Mouse (Mus musculus): ENCODE results near the gene Fam71e2. TPM values are rescaled to one million over a fixed set of nuclear protein-coding genes. Genes with fewer than 3 reads are reported as not detected.
"Not testable (repeated sequence)": the region's sequence is repeated elsewhere in the genome, so short reads cannot be mapped to it uniquely, and the experiment has no call there.

Fam71e2 gene
- polyA plus RNA-seq, 1 experiment from 2014 or later = not detected

DNA sequence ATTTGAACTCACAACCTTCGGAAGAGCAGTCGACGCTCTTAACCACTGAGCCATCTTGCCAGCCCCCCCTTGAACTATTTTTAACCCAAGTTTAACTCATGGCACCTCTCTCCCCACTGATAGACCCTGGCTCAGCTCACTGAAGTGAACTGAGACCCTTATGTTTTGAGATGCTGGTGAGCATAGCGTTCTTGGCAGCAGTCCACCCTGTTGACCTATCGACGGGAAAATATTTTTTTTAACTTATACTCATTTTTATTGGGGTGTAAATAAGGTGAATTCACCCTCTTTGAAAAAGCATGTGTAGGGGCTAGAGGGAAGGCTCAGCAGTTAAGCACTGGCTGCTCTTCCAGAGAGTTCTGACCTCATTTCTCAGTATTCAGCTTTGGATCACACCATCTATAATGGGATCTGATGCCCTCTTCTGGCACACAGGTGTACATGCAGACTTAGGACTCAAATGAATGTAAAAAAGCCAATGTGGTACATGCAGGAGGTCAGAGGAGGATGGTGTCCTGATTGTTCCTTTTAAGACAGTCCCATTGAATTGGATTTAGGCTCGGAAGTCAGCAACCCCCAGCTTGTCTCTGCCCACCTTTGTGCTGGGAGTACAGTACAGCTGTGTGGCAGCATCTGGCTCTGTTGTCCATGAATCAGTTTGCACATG, 24.8 kb upstream of the Fam71e2 start:
- Histone ChIP-seq H3K4me2 (no peak overlapping the region), H3K4me1 (ENCODE audit: control insufficient read depth, insufficient read depth, low read length) (peaks cover 6% of the 10 kb centered on the region), H3K36me3 (ENCODE audit: control insufficient read depth, insufficient read depth, low read length) (peaks cover 13% of the 10 kb centered on the region), H3K9me3 (ENCODE audit: control insufficient read depth, low read length) (no peaks in the 10 kb centered on the region), H3K27me3 (ENCODE audit: control insufficient read depth, insufficient read depth, low read length) (no peaks in the 10 kb centered on the region), H3K27ac (ENCODE audit: low read depth, low read length) (no peak overlapping the region), H3K4me3 (ENCODE audit: low read depth, low read length) (no peak overlapping the region), H3K9ac (ENCODE audit: low read length) (no peak overlapping the region)
- 75% methylated on average over 7 of the region's 7 CpGs for WGBS
- ATAC-seq (ENCODE audit: low FRiP score) (no peak), DNase-seq (ENCODE audit: low spot score, missing footprints) (peak; percentile 83)

DNA sequence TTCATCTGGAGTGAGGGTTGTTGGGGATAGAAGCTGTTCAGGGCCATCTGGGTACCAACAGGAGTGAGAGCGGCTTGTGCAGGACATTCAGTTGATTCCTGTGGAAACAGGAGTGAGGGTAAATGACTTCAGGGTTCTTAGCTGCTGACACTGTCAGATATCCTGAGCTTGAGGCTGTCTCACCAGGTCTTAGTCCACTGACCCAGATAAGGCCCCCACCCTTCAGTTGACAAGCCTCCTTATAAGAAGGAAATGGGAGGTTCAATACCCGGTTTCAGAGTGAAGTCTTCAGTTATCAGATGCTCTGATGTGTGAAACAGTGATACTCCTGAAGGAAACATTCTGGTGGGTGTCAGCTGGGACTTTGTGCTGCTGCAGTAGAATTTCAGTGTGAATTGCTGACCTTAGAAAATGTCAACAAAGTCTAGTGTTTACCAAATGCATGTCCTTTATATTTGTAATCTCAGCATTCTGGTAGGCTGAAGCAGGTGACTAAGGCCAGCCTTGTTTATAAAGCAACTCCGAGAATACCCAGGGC, 23.6 kb upstream of the Fam71e2 start:
- H3K4me2 ChIP-seq = no peak overlapping the region
- H3K4me3 ChIP-seq (ENCODE audit: low read depth, low read length) = no peak overlapping the region
- ATAC-seq (ENCODE audit: low FRiP score) = no peak
- H3K9me3 ChIP-seq (ENCODE audit: control insufficient read depth, low read length) = no peaks in the 10 kb centered on the region
- no peak overlapping the region for H3K9ac ChIP-seq (ENCODE audit: low read length)
- peaks cover 6% of the 10 kb centered on the region for H3K4me1 ChIP-seq (ENCODE audit: control insufficient read depth, insufficient read depth, low read length)
- H3K27me3 ChIP-seq (ENCODE audit: control insufficient read depth, insufficient read depth, low read length) = peaks cover 3% of the 10 kb centered on the region; the same call in 1 of the 2 replicates
- DNase-seq (ENCODE audit: low spot score, missing footprints) = no peak
- 84% methylated on average over 3 of the region's 3 CpGs for WGBS
- H3K27ac ChIP-seq (ENCODE audit: low read depth, low read length) = no peak overlapping the region
- peaks cover 13% of the 10 kb centered on the region for H3K36me3 ChIP-seq (ENCODE audit: control insufficient read depth, insufficient read depth, low read length)

DNA sequence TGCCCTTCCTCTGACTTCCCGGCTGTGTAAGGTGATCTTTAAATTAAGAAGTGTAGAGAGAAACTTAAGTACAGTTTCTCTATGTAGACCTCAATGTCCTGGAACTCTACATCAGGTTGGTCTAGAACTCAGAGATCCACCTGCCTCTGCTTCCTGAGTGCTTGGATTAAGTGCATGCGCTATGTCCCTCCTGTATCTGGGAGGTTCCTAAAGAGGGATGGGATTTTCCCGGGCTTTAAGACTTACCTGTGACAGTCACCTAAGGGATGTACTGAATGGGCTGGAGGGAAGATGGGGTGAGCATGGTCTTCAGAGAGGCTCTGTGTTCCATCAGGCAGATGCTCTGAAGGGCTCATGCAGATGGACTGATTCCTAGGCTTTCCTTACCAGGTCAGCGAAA, 22.6 kb upstream of the Fam71e2 start:
- H3K4me2 ChIP-seq = peak overlapping the region; percentile 76
- H3K4me3 ChIP-seq (ENCODE audit: low read depth, low read length) = peak overlapping the region; percentile 70
- H3K27ac ChIP-seq (ENCODE audit: low read depth, low read length) = no peak overlapping the region
- no peak for DNase-seq (ENCODE audit: low spot score, missing footprints)
- peak overlapping the region; percentile 92 for H3K9ac ChIP-seq (ENCODE audit: low read length)
- H3K36me3 ChIP-seq (ENCODE audit: control insufficient read depth, insufficient read depth, low read length) = peaks cover 13% of the 10 kb centered on the region
- 41% methylated on average over 4 of the region's 4 CpGs for WGBS
- H3K9me3 ChIP-seq (ENCODE audit: control insufficient read depth, low read length) = no peaks in the 10 kb centered on the region
- no peak for ATAC-seq (ENCODE audit: low FRiP score)
- peaks cover 6% of the 10 kb centered on the region; the same call in 1 of the 2 replicates for H3K27me3 ChIP-seq (ENCODE audit: control insufficient read depth, insufficient read depth, low read length)
- H3K4me1 ChIP-seq (ENCODE audit: control insufficient read depth, insufficient read depth, low read length) = peaks cover 9% of the 10 kb centered on the region

DNA sequence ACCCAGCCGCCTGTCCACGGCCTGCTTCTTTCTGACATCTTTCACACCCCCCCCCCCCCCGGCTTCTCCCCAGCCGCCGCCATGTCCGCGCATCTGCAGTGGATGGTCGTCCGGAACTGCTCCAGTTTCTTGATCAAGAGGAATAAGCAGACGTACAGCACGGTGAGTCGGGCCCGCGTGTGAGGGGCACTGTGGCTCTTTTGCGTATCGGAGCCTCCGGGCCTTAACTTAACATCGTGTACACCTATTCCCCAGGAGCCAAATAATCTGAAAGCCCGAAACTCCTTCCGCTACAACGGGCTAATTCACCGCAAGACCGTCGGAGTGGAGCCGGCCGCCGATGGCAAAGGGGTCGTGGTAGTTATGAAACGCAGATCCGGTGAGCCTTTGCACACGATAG, 22.1 kb upstream of the Fam71e2 start:
- not testable (repeated sequence) for H3K9me3 ChIP-seq (ENCODE audit: control insufficient read depth, low read length); ATAC-seq (ENCODE audit: low FRiP score); DNase-seq (ENCODE audit: low spot score, missing footprints)
- peaks cover 13% of the 10 kb centered on the region for H3K4me1 ChIP-seq (ENCODE audit: control insufficient read depth, insufficient read depth, low read length)
- peak overlapping the region; percentile 78 for H3K27ac ChIP-seq (ENCODE audit: low read depth, low read length)
- WGBS = under 1% methylated on average over 30 of the region's 31 CpGs
- H3K4me3 ChIP-seq (ENCODE audit: low read depth, low read length) = peak overlapping the region; percentile 70
- H3K4me2 ChIP-seq = peak overlapping the region; percentile 76
- H3K36me3 ChIP-seq (ENCODE audit: control insufficient read depth, insufficient read depth, low read length) = peaks cover 13% of the 10 kb centered on the region
- H3K27me3 ChIP-seq (ENCODE audit: control insufficient read depth, insufficient read depth, low read length) = peaks cover 10% of the 10 kb centered on the region; the same call in 1 of the 2 replicates
- peak overlapping the region; percentile 92 for H3K9ac ChIP-seq (ENCODE audit: low read length)

DNA sequence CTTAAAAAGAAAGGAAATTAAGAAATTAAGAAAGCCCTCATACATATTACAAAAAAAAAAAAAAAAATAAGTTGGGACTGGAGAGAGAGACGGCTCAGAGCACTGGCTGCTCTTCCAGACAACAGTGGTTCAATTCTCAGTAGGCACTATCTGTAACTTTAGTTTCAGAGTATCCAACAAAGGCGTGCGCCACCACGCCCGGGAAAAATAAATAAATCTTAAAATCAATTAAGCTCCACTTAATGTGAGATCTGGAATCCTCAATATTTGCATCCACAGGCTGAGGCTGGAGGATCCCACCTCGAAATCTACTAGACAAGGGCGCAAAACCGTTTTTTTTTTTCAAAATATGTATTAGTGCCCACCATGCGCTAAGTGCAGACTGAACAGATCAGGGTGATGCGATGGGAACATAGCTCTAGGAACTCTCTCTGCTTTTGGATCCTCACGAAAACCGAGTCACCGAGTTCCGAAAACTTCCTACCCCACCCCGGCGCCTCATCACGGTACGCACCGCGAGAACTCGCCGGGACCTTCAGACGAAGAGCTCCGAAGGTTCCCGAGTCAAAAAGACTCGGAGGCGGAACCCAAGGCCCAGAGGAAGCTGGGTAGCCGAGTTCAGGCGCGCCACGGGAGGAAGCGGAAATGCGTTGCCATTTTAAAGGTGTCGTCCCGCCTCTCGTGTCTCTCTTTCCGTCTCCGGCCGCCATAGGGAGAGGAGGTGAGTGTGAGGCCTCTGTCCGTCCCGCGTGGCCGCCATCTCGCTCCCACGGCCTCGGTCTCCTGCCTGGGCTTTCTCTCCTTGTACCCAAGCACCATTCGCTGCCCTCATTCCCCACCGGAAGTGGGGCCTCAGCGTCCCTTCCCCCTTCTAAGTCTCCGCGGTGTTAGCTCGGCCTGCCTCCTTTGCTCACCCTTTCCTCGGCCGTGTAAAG, 21.4 kb upstream of the Fam71e2 start, which contains the start of gene Rpl28:
Rpl28 (plus strand) TSS at position 597 of the 935 bp plus-strand sequence.
- Histone ChIP-seq H3K27me3 (ENCODE audit: control insufficient read depth, insufficient read depth, low read length) (peaks cover 11% of the 10 kb centered on the region; the same call in 1 of the 2 replicates), H3K9ac (ENCODE audit: low read length) (peak within 1 kb of the TSS; percentile 92), H3K4me2 (peak within 1 kb of the TSS; percentile 76), H3K4me1 (ENCODE audit: control insufficient read depth, insufficient read depth, low read length) (peaks cover 13% of the 10 kb centered on the region), H3K36me3 (ENCODE audit: control insufficient read depth, insufficient read depth, low read length) (peaks cover 13% of the 10 kb centered on the region), H3K4me3 (ENCODE audit: low read depth, low read length) (peak within 1 kb of the TSS; percentile 70), H3K27ac (ENCODE audit: low read depth, low read length) (peak within 1 kb of the TSS; percentile 78), H3K9me3 (ENCODE audit: control insufficient read depth, low read length) (no peaks in the 10 kb centered on the region)
- peak; percentile 99 for DNase-seq (ENCODE audit: low spot score, missing footprints)
- WGBS = 2% methylated on average over 54 of the region's 54 CpGs
- ATAC-seq (ENCODE audit: low FRiP score) = peak; percentile 92

DNA sequence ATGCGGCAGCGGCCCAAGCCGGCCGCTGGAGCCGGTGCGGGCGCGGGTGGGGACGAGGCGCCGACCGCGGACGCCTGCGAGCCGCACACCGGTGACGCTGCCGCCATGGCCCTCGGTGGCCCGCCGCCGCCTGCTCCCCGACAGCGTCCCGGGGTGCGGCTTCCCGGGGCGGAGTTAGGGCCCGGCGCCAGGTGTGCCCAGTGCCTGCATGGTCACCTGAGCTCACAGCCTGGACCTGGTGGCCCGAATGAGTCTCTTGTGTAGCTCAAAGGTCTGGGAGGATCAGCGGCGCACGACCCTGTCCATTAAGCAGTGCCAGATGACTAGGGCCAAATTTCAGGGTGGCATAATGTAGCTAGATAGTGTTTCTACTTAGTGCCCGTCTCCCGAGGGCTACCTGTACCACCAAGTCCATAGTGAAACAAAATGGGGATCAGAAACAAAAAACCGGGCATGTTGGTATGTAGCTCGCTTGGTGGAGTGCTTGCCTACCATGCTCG, 18.4 kb upstream of the Fam71e2 start, which contains the start of gene Tmem238:
Tmem238 (minus strand) TSS at position 221 of the 500 bp plus-strand sequence.
- ATAC-seq (ENCODE audit: low FRiP score) = peak; percentile 6; the same call in 1 of the 2 replicates
- DNase-seq (ENCODE audit: low spot score, missing footprints) = no peak
- H3K4me3 ChIP-seq (ENCODE audit: low read depth, low read length) = peak within 1 kb of the TSS; percentile 51
- H3K4me1 ChIP-seq (ENCODE audit: control insufficient read depth, insufficient read depth, low read length) = peaks cover 13% of the 10 kb centered on the region
- H3K9ac ChIP-seq (ENCODE audit: low read length) = peak within 1 kb of the TSS; percentile 83
- peaks cover 11% of the 10 kb centered on the region; the same call in 1 of the 2 replicates for H3K27me3 ChIP-seq (ENCODE audit: control insufficient read depth, insufficient read depth, low read length)
- peak within 1 kb of the TSS; percentile 35; the same call in 1 of the 2 replicates for H3K27ac ChIP-seq (ENCODE audit: low read depth, low read length)
- peaks cover 5% of the 10 kb centered on the region for H3K36me3 ChIP-seq (ENCODE audit: control insufficient read depth, insufficient read depth, low read length)
- peak within 1 kb of the TSS; percentile 84 for H3K4me2 ChIP-seq
- no peaks in the 10 kb centered on the region for H3K9me3 ChIP-seq (ENCODE audit: control insufficient read depth, low read length)
- 9% methylated on average over 40 of the region's 40 CpGs for WGBS

DNA sequence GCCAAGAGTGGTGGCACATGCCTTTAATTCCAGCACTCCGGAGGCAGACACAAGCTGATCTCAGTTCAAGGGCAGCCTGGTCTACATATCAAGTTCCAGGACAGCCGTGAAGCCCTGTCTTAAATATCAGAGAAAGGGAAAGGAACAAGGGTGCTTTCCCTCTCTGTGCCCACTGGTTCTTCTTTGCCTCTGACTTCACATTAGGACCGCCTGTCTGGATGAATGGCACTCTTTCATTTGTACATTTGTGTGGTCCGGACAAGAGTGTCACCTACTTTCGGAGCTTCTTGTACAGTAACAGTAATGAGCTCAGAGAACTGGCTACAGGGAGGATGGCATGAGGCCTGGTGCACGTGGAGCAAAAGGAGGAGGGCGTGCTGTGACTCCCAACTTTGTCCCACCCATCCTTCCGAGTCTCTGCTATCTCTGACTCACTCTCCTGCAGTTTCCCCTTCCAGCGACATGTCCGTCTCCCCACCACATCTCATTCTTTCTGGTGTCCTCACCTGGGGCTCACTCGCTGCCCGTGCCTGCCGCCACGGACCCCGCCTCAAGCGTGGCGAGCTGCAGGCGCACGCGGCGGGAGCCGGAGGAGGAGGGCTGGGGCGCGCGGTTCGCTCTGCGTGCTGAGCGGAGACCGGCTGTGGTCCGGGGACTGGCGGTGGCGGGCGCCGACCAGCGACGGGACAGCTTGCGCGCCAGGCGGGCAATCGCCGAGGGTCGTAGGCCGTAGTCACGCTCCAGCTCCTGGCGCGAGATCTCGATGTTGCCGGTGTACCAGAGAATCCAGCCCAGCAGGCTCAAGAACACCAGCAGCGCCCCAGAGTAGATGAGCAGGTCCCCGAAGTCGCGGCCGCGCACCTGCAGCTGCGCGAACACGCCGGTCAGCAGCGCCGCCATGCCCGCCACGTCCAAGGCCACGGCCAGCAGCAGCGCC, 17.7 kb upstream of the Fam71e2 start:
- peak; percentile 61 for ATAC-seq (ENCODE audit: low FRiP score)
- Histone ChIP-seq H3K36me3 (ENCODE audit: control insufficient read depth, insufficient read depth, low read length) (no peaks in the 10 kb centered on the region; the same call in 1 of the 2 replicates), H3K27ac (ENCODE audit: low read depth, low read length) (peak overlapping the region; percentile 35; the same call in 1 of the 2 replicates), H3K4me3 (ENCODE audit: low read depth, low read length) (peak overlapping the region; percentile 51), H3K4me1 (ENCODE audit: control insufficient read depth, insufficient read depth, low read length) (peaks cover 8% of the 10 kb centered on the region), H3K9ac (ENCODE audit: low read length) (peak overlapping the region; percentile 83), H3K9me3 (ENCODE audit: control insufficient read depth, low read length) (no peaks in the 10 kb centered on the region), H3K27me3 (ENCODE audit: control insufficient read depth, insufficient read depth, low read length) (peaks cover 11% of the 10 kb centered on the region; the same call in 1 of the 2 replicates), H3K4me2 (peak overlapping the region; percentile 84)
- WGBS = 2% methylated on average over 63 of the region's 64 CpGs
- DNase-seq (ENCODE audit: low spot score, missing footprints) = peak; percentile 97

All from midbrain, embryonic 11.5 days (tissue).